Mouse (Mus musculus) embryo, embryonic 10 days (tissue): Measurements from ENCODE around the gene Zcchc8.
"Not testable (repeated sequence)": the region's sequence is repeated elsewhere in the genome, so short reads cannot be mapped to it uniquely, and the experiment has no call there.

ENCODE experiments used
- DNase-seq: peaks from one replicate; pipeline ENCODE4 v3.0.0-alpha.2; 2015; ENCODE audit warnings: low spot score

Gene Zcchc8

DNA sequence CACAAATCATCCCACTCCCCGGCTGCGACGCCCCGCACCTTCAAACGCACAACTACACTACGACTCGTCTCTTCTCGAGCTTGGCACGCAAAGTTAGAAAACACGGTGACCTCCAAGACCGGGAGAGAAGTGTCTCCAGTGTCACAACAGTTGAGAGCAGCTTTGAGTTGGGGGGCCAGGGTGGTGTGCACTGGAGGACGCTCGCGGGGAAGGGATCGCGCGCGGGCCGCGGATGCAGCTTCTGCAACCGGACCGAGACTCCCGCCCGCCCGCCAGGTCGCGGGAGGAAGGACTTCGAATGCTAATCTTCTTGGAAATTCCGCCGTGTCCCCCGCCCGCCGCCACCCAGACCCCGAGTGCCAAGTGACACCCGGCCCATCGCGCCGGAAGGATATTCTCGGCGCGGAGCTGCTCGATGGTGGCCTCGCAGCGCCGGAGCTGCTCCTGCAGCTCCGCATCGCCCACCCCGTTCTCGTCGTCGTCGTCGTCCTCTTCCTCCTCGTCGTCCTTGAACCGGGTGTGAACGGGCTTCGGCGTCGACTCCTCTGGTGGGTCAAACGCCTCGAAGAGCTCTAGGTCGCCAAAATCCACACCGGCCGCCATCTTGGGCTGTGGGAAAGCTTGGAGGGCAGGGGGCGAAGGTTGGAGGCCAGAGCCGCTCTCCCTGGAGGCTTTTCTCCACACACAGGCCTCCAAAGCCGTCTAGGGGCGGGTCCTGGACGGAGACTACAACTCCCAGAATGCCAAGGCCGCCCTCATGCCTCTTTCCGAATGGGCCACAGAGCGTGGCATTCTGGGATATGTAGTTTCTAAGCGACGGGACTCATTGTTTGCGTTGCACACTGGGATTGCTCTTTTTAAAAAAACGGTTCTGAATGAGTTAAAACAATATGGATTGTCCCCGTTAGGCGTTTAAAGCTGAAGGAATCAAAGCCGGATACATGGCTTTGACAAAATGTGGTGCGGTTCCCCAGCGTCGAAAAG lies at the start of gene Zcchc8:
Gene Zcchc8, minus strand, starts transcription at position 773 of the 984 bp plus-strand sequence.
- peak; percentile 98 for DNase-seq

GRCm38 (mm10) chr5:123766455-123766854 lies 45.6 kb upstream of the Zcchc8 start:
- DNase-seq = not testable (repeated sequence)

DNA sequence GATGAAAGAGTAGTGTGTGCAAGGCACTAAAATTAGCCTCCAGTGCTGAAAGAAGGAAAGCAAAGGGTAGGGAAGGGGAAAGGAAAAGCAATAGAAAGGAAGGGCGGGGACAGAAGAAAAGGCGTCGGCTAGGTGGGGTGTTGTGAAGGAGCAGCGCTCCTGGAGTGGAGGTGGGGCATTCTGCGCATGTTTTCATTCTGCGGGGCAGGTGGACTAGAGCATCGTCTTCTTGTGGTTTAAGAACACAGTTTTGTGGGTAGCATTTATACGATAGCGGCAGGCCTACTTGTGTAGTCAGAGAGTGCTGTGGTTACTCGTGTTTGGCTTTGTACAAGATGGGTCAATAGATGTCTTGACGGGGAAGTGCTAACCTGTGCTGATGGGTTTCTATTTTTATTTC lies 44.6 kb upstream of the Zcchc8 start:
- no peak for DNase-seq

DNA sequence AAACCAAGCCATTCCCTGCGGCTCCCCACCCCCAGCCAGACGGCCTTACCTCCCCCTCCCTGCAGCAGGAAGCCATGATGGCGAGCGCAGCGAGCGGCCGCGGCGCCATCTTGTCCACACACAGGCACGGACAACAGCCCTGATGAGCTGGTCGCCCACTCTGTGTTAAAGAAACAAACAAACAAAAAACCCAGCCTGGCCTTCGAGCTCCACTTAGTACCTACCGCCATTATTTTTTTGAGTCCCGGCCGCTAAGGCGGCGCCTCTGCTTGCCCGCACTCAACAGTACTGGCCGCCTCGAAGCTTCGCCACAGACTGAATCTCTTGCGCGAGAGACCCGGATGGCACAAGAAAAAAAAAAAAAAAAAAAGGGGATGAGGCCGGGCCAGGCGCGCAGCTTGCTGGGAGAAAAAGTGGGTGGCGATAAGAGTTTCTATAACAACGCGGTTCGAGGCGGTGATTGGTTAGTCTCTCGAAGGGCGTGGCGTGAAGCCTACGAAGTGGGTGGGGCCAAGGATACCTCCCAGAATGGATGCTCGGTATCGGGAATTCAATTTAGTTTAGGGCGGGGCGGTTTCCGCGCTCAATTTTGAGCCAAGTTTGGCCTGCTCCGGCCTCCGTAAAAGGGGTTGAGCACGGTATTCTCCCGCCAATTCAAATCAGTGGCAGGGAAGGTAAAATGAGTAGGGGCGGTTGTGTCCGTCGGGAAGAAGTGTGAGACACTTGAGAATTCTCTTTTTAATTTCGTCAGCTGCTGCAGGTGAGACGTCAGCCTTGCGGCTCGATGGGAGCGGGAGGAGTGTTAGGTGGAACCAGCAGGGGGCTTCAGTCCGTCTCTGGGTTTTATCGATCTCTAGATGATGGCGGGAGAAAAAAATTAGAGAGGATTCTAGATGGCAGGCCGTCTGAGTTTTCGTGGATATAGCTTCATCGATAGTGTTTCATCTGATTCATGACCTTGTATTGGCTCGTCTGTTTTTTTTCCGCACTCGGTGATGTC lies 28.5 kb upstream of the Zcchc8 start, which contains the start of the genes Rsrc2 and Kntc1:
Gene Rsrc2, minus strand, starts transcription at position 350 of the 1,000 bp plus-strand sequence.
Gene Kntc1, plus strand, starts transcription at position 652 of the 1,000 bp plus-strand sequence.
- DNase-seq = peak; percentile 100

- peak; percentile 49 for DNase-seq
These were observed 27.6 kb upstream of the Zcchc8 start for GRCm38 (mm10) chr5:123748339-123749064.

DNA sequence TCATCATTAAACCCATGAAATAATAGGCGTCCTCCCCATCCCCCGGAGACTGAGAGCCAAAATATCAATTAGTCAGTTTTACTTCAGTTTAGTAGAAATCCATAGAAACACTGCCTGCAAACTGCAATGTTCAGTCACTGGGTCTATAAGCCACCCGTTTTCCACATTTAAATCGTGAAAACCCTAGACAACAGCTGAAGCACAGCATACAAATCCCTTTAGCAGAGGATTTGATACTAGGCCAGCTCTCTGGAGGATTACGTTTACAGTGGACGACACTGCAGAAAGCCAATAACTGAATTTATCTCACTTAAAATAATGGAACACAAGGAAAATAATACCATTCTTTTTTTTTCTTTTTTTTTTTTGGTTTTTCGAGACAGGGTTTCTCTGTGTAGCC lies 26.7 kb upstream of the Zcchc8 start:
- no peak for DNase-seq

DNA sequence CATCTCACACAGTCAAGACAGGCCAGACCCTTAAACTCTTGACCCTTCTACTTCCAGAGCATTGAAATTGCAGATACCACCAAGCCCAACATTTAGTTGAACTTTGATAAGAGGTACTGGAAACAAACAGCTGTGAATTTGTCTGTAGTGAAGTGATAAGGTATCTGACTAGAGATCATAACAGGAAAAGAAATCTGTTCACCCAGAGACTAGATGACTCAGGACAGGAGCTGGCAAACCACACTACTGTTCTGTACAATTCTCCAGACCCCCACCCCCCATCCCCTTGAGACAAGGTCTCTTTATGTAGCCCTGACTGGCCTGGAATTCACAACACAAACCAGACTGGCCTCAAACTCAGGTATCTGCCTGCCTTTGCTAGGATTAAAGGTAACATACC lies 25.4 kb upstream of the Zcchc8 start:
- DNase-seq = no peak

DNA sequence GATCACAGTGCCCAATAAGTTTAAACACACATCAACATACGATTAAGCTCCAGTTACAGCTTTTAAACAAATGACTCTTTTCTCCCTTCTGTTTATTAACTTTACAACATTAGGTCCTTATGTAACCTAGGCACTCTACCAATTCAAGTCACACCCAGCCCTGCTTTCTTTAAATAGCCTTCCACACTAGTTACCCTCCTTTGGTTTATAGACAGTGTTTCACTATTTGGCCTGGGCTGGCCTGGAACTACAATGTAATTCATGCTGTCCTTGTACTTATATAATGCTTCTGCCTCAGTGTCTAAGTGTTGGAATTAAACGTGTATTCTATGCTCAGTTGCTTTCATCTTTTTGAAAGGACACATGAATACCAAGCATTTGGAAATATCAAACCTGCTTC lies 23.5 kb upstream of the Zcchc8 start:
- no peak for DNase-seq

DNA sequence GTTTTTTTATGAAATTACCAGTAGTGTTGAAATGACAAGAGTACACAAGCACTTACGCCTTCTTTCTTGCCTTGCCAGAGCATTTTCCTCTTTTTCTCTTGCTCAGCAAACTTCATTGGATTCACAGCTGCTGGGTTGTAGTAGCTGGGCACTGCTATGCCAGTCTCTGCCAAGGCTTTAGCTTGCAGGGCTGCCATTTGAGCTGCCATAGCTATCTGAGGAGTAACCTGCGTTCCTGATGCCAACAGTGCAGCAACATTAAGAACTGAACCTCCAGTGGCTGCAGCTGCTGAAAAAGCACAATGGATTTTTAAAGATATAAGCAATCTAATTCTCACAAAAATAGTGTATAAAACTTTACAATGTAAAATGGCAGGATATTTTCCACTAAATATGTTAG lies 10.1 kb upstream of the Zcchc8 start:
- DNase-seq = no peak

- not testable (repeated sequence) for DNase-seq
These were observed 2.9 kb upstream of the Zcchc8 start for GRCm38 (mm10) chr5:123723816-123724215.

- DNase-seq = no peak
These were observed 6.3 kb downstream of the Zcchc8 start for GRCm38 (mm10) chr5:123714622-123715021.

- DNase-seq = no peak
These were observed 7.1 kb downstream of the Zcchc8 start for GRCm38 (mm10) chr5:123713782-123714181.

GRCm38 (mm10) chr5:123709571-123709970 lies 11.3 kb downstream of the Zcchc8 start:
- DNase-seq = no peak

- DNase-seq = no peak
These were observed 12.3 kb downstream of the Zcchc8 start for GRCm38 (mm10) chr5:123708598-123708997.

GRCm38 (mm10) chr5:123700625-123701024 lies 20.3 kb downstream of the Zcchc8 start:
- no peak for DNase-seq

- DNase-seq = peak; percentile 89
These were observed 21.7 kb downstream of the Zcchc8 start for GRCm38 (mm10) chr5:123699198-123699597.

GRCm38 (mm10) chr5:123696961-123697360 lies 23.9 kb downstream of the Zcchc8 start:
- DNase-seq = no peak

GRCm38 (mm10) chr5:123696244-123696643 lies 24.7 kb downstream of the Zcchc8 start:
- DNase-seq = no peak

DNA sequence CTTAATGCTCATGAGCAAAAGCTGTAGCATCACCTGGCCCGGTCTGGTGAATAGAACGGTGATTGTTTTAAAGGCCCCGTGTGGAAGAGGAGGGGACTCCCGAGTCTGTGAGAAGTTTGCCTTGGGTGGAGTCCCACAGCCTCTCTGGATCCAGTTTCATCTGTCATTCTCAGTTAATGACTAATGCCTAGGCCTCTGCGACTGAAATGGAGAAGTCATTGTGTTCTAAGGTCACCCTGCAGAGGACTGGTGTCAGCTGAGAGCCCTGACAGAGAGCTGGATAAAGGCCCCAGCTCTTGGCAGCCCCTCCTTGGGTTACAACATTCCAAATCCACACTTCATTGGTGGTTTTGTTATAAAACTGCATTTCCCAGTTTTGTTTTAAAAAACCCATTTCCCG lies 26.4 kb downstream of the Zcchc8 start:
- DNase-seq = no peak

- DNase-seq = peak; percentile 72
These were observed 36.4 kb downstream of the Zcchc8 start, which contains the start of gene Clip1 for GRCm38 (mm10) chr5:123684221-123685144. TSS of gene Clip1 (minus strand) at chr5:123684618.
